7 mouse cellular contexts compared by ENCODE assay signal in genomic region chr2:167155541-167155973, GRCm38 (mm10). TPM values are rescaled to one million over a fixed set of nuclear protein-coding genes. Genes with fewer than 3 reads are reported as not detected.
DNase-seq lines count a peak whose midpoint lies in the region; ATAC-seq lines count a peak whose summit lies in the region.

No protein-coding gene starts in this region.

- H3K4me1 ChIP-seq in forebrain, embryonic 13.5 days: peaks cover 28% of the 10 kb centered on the region

- DNase-seq in layer of hippocampus, adult 9-11 months: peak; percentile 34
- DNase-seq in layer of hippocampus, postnatal 14 days (ENCODE audit: low spot score in 2 of 2): no peak
- DNase-seq in left cerebral cortex, adult 18-20 months (ENCODE audit: low spot score in 2 of 2): peak; percentile 67 to 82
- peak; percentile 68 to 80 for DNase-seq in right cerebral cortex, postnatal 36 days (ENCODE audit: low spot score in 2 of 2)
- no peak for DNase-seq in adrenal gland, postnatal 36 days
- DNase-seq in embryo, embryonic 9.5 days (ENCODE audit: extremely low spot score): no peak

- ATAC-seq in forebrain, embryonic 13.5 days: no peak

- no peaks in the 10 kb centered on the region for H3K36me3 ChIP-seq in forebrain, embryonic 13.5 days (ENCODE audit: poor library complexity, severe bottlenecking)

- WGBS in forebrain, embryonic 13.5 days: 38% methylated on average over 4 of the region's 4 CpGs

- H3K27me3 ChIP-seq in forebrain, embryonic 13.5 days: no peaks in the 10 kb centered on the region

- H3K4me3 ChIP-seq in forebrain, embryonic 13.5 days: no peak overlapping the region

- H3K4me2 ChIP-seq in forebrain, embryonic 13.5 days: no peak overlapping the region

- H3K9me3 ChIP-seq in forebrain, embryonic 13.5 days (replicated peaks): peaks cover 9% of the 10 kb centered on the region; the same call in 1 of the 2 replicates

- 0 out of 2 replicates have a peak overlapping the region, but pooled peaks have one; percentile 4 for H3K9ac ChIP-seq in forebrain, embryonic 13.5 days

- H3K27ac ChIP-seq in forebrain, embryonic 13.5 days: no peak overlapping the region

RNA-seq across cellular contexts. Expression of gene Kcnb1, which starts 34.4 kb away (rescaled TPM):
- 10 to 100 TPM; 62.0 to 69.6 TPM for total RNA-seq in layer of hippocampus, postnatal 14 days (2021)
- 1.3 and 1.5 TPM in 2 replicates for polyA plus RNA-seq in forebrain, embryonic 13.5 days (2015; fragmentation: Nextera tagmentation; extraction: Ambion mirVana)
- total RNA-seq in left cerebral cortex, adult 18-20 months (2021): 100 to 1,000 TPM; 197 to 205 TPM
- total RNA-seq in adrenal gland, postnatal 36 days (2021): 10 to 100 TPM; 13.7 to 20.7 TPM

Comparison
In these comparisons a context has a peak if more than half of its experiments do, and no peak if none do; other contexts are left out.
1. DNase-seq: peak in layer of hippocampus, adult 9-11 months (single experiment), left cerebral cortex, adult 18-20 months (2 of 2) and right cerebral cortex, postnatal 36 days (2 of 2); none in layer of hippocampus, postnatal 14 days (0 of 2), adrenal gland, postnatal 36 days (0 of 2) and embryo, embryonic 9.5 days (single experiment).